Mouse (Mus musculus): ENCODE measurements around the gene Olfr1349.
"Not testable (repeated sequence)": the region's sequence is repeated elsewhere in the genome, so short reads cannot be mapped to it uniquely, and the experiment has no call there.

DNA sequence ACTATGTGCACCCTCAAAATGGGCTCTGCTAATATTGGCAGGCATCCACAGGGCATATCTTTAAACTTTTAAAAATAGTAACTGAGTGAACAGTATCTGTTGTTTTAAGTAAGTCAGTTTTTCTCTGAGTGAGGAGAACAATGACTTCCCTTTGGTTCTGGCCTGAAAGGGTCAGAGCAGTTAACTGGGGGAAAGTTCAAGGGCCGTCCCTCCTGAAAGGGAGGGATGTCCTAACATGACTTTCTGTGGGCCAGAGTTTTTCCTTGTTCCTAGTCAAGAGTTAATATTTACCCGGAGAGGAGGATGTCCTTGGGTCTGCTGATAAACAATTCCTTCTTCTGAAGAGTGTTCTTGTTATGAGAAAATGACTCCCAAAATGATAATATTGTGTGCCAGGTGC is 45.1 kb downstream of the Olfr1349 start:
- not testable (repeated sequence) for TF ChIP-seq TAL1, GATA1 (IDR thresholded peaks at IDR 0.05; ENCODE audit: low read length)
